Mouse (Mus musculus) forebrain, embryonic 13.5 days (tissue): Measurements from ENCODE around the gene 1700001C19Rik. TPM values are rescaled to one million over a fixed set of nuclear protein-coding genes. Genes with fewer than 3 reads are reported as not detected.
"Not testable (repeated sequence)": the region's sequence is repeated elsewhere in the genome, so short reads cannot be mapped to it uniquely, and the experiment has no call there.

Experiments
- ATAC-seq: fragments of 200-750 bp; cut with Nextera tagmentation; 2 replicates; pipeline ENCODE4 v1.8.0; 2017
- H3K27ac ChIP-seq: fragments of 300-500 bp; sonication (generic); 2 replicates; pipeline ENCODE4 v1.5.1; 2015; ENCODE audit warnings: inconsistent platforms, mild to moderate bottlenecking, moderate library complexity
- H3K27me3 ChIP-seq: fragments of 300-500 bp; sonication (generic); 2 replicates; pipeline ENCODE4 v1.6.1; 2015; ENCODE audit warnings: mild to moderate bottlenecking, inconsistent platforms
- H3K36me3 ChIP-seq: fragments of 300-500 bp; sonication (generic); 2 replicates; pipeline ENCODE4 v1.6.1; 2015; ENCODE audit warnings: mild to moderate bottlenecking, inconsistent platforms; ENCODE audit not compliant: poor library complexity, severe bottlenecking
- H3K4me1 ChIP-seq: fragments of 300-500 bp; sonication (generic); 2 replicates; pipeline ENCODE4 v1.6.1; 2015; ENCODE audit warnings: inconsistent platforms
- H3K4me2 ChIP-seq: fragments of 300-500 bp; sonication (generic); 2 replicates; pipeline ENCODE4 v1.6.1; 2015; ENCODE audit warnings: inconsistent platforms, mild to moderate bottlenecking, moderate library complexity
- H3K4me3 ChIP-seq: fragments of 300-500 bp; sonication (generic); 2 replicates; pipeline ENCODE4 v1.5.1; 2015; ENCODE audit warnings: mild to moderate bottlenecking, inconsistent platforms
- H3K9ac ChIP-seq: fragments of 300-500 bp; sonication (generic); 2 replicates; pipeline ENCODE4 v1.6.1; 2015; ENCODE audit warnings: mild to moderate bottlenecking, inconsistent platforms
- H3K9me3 ChIP-seq: fragments of 300-500 bp; sonication (generic); replicated peaks from 2 replicates; pipeline ENCODE4 v1.6.1; 2016; ENCODE audit warnings: inconsistent platforms
- WGBS: fragments of 180-500 bp; shearing (Covaris S2); methylation state at CpG from one replicate; pipeline ENCODE4 v1.1.7; 2015; 5-methylcytosine and 5-hydroxymethylcytosine counted together
- polyA plus RNA-seq: library from polyadenylated mRNA; unstranded; fragments of >200 nt; fragmentation: Nextera tagmentation; extraction: Ambion mirVana; gene quantifications from 2 replicates; pipeline ENCODE4 v1.2.1, GENCODE M21; 2015

The 1700001C19Rik gene
- polyA plus RNA-seq, 1 experiment from 2014 or later, result 0.28 TPM

DNA sequence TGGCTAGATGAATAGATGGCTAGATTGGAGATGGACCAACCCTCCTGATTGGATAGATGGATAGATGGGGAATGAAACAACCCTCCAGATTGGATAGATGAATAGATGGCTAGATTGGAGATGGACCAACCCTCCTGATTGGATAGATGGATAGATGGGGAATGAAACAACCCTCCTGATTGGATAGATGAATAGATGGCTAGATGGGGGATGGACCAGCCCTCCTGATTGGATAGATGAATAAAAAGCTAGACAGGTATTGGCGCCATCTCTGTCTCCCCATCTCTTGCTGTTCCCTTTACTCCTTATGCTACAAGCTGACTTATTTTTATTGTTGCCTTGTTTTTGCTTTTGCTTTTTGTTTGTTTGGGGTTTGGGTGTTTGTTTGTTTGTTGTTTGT lies 14.6 kb downstream of the 1700001C19Rik start:
- H3K9me3 ChIP-seq, H3K4me2 ChIP-seq, H3K27me3 ChIP-seq, H3K4me3 ChIP-seq, H3K9ac ChIP-seq, H3K4me1 ChIP-seq, H3K27ac ChIP-seq, ATAC-seq, H3K36me3 ChIP-seq: not testable (repeated sequence)
- WGBS, result 81% methylated on average over 1 of the region's 1 CpGs

DNA sequence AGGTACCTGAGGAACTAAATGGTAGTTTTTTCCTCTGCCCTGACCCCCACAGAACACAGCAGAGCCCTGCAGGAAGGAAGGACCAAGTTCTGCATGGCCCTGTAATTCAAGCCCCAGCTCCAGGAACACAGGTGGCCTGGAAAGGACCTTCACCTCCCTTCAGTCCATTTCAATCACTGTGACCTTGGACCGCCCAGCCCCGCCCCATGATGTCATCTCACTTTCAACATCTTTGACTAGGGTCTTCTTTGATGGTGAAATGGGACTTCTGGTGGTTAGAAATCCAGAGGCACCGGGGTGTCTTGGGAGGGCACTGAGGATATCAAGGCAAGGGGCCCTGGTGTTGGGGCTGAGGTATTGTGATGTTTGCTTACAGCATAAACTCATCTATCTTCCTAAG lies 15.6 kb downstream of the 1700001C19Rik start:
- Histone ChIP-seq H3K27ac (no peak overlapping the region), H3K4me1 (no peaks in the 10 kb centered on the region), H3K9ac (no peak overlapping the region), H3K9me3 (no peaks in the 10 kb centered on the region), H3K4me2 (no peak overlapping the region), H3K4me3 (no peak overlapping the region), H3K27me3 (no peaks in the 10 kb centered on the region), H3K36me3 (no peaks in the 10 kb centered on the region)
- no peak for ATAC-seq
- WGBS, result 78% methylated on average over 3 of the region's 3 CpGs

DNA sequence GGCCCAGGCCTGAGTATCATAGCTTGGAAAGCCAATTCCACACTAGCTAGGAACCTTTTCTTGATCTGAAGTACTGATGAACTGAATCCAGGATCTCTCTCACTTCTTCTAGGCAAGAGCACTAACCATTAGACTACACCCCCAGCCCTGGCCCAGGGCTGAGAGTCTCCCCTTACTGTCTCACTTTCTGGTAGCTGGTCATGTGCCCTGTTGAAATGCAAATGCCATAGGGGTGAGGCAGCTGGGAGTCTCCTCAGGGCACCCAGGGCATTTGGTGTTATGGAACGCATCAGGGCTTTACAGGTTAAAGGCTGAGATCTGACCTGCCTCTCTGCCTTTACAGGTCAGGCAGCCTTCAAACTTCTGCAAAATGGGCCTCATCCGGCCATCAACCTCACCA lies 17.0 kb downstream of the 1700001C19Rik start:
- Histone ChIP-seq H3K4me2 (no peak overlapping the region), H3K27me3 (no peaks in the 10 kb centered on the region), H3K36me3 (no peaks in the 10 kb centered on the region), H3K9ac (no peak overlapping the region), H3K27ac (no peak overlapping the region), H3K9me3 (no peaks in the 10 kb centered on the region; the same call in 1 of the 2 replicates), H3K4me1 (no peaks in the 10 kb centered on the region), H3K4me3 (no peak overlapping the region)
- no peak for ATAC-seq
- WGBS, result 65% methylated on average over 2 of the region's 2 CpGs

DNA sequence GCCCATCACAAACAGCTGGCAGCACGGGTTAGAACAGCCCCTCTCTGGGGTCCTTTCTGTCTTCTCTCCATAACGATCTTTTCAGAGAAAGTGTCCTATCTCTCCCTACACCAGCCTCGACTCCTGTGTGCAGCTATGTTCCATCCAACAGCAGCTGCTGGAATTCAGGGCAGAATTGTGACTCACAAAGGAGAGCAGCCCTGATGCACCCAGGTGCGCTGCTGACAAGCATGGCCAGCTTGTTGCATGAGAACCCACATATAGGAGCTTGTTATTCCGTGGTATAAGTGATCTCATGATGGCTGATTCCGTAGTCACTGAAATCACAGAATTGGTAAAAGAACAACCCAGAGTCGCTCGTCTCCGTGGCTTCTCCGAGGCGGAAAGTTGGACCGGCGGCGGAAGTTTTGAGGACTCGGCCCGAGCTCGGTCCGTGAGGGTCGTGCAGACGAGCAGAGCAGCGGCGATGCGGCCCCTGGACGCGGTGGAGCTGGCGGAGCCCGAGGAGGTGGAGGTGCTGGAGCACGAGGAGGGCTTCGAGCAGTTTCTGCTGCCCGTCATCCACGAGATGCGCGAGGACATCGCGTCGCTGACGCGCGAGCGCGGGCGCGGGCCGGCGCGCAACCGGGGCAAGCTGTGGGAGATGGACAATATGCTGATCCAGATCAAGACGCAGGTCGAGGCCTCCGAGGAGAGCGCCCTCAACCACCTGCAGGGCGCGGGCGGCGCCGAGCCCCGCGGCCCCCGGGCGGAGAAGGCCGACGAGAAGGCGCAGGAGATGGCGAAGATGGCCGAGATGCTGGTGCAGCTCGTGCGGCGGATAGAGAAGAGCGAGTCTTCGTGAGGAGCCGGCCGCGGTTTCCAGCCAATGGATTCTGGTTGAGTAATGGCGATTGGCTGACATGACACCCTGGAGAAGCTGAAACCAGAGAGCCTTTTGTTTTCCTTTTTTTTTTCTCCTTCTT lies 27.0 kb downstream of the 1700001C19Rik start:
- H3K4me1 ChIP-seq, H3K9ac ChIP-seq, H3K9me3 ChIP-seq, H3K36me3 ChIP-seq, H3K27ac ChIP-seq: not testable (repeated sequence)
- Histone ChIP-seq H3K4me3 (peak overlapping the region; percentile 35), H3K27me3 (peaks cover 80% of the 10 kb centered on the region), H3K4me2 (peak overlapping the region; percentile 60)
- WGBS, result 3% methylated on average over 74 of the region's 74 CpGs
- ATAC-seq, result peak; percentile 57

DNA sequence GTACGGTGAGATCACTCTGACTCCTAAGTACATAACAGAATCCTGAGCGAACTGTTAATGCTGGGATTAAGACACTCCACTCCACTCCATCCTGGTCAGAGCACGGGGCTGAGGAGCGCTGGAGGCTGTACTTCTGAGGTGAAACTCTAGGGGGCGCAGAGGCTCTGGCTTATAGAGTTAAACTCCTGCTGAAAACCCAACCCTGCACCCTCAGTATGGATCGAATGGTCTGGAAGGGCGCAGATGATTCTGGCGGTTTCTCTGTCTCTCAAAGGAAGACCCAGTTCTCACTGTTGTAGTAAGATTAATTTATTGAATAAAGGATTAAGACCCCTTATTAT lies 28.6 kb downstream of the 1700001C19Rik start:
- Histone ChIP-seq H3K9me3 (no peaks in the 10 kb centered on the region), H3K36me3 (no peaks in the 10 kb centered on the region), H3K27ac (no peak overlapping the region), H3K4me2 (no peak overlapping the region), H3K4me3 (no peak overlapping the region), H3K27me3 (peaks cover 74% of the 10 kb centered on the region), H3K4me1 (no peaks in the 10 kb centered on the region), H3K9ac (no peak overlapping the region)
- 18% methylated on average over 8 of the region's 8 CpGs for WGBS
- no peak; the same call in 1 of the 2 replicates for ATAC-seq

DNA sequence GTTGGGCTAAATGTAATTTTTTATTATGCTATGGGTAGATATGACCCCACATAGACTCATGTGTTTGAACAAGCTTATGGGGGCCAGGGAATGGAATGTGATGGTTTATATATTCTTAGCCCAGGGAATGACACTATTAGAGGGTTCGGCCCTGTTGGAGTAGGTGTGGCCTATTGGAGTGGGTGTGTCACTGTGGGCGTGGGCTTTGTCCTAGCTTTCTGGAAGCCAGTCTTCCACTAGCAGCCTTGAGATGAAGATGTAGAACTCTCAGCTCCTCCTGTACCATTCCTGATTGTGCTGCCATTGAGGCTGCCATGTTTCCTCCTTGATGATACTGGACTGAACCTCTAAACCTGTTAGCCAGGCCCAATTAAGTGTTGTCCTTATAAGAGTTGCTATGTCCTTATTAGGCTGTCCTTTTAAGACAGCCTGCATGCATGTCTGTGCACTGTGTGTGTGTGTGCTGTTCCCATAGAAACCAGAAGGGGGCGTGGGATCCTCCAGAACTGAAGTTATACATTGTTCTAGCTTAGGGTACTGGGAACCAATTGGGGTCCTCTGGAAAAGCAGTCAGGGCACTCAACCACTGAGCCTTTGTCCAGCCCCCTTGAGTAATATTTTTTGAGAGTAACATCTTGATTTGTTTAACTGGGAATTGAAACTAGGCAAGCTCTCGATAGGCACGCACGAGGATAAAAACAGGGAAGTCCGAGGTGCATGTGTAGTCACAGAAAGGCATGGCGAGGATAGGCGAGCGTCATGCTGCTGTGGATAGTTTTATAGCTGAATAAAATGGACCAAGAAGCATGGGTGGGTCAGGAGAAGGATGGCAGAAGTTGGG lies 29.2 kb downstream of the 1700001C19Rik start:
- no peak overlapping the region for H3K4me2 ChIP-seq
- no peaks in the 10 kb centered on the region for H3K9me3 ChIP-seq
- no peaks in the 10 kb centered on the region for H3K36me3 ChIP-seq
- H3K4me1 ChIP-seq, result no peaks in the 10 kb centered on the region
- H3K27me3 ChIP-seq, result peaks cover 68% of the 10 kb centered on the region
- no peak overlapping the region for H3K9ac ChIP-seq
- H3K4me3 ChIP-seq, result no peak overlapping the region
- no peak overlapping the region for H3K27ac ChIP-seq
- ATAC-seq, result no peak
- WGBS, result 67% methylated on average over 10 of the region's 10 CpGs

DNA sequence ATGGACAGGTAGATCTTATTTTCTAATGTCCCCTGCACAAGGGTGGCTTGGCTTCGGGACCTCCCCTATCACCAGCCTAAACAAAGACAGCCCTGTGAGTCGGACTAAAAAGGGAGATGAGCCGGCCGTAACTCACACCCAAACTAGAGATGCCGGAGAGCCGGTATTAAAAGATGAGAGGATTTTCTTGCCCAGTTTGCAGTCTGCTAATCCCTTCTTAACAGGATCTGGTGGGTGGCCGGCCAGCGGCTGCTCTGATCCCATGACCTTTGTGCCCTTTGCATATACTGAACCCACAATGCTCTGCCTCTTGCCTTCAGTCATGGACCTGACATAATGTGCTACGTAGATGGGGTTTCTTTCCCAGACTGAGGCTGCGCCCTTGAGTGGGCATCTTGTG lies 36.7 kb downstream of the 1700001C19Rik start, which contains the start of gene Guca1a:
Gene Guca1a, minus strand, starts transcription at position 134 of the 400 bp plus-strand sequence.
- Histone ChIP-seq H3K27me3 (peaks cover 52% of the 10 kb centered on the region), H3K9ac (no peak within 1 kb of the TSS), H3K27ac (no peak within 1 kb of the TSS), H3K4me1 (0 out of 2 replicates have a peak, but pooled peaks cover 2% of the 10 kb centered on the region), H3K4me3 (no peak within 1 kb of the TSS), H3K36me3 (no peaks in the 10 kb centered on the region), H3K9me3 (no peaks in the 10 kb centered on the region), H3K4me2 (no peak within 1 kb of the TSS)
- WGBS, result 13% methylated on average over 10 of the region's 10 CpGs
- ATAC-seq, result no peak

DNA sequence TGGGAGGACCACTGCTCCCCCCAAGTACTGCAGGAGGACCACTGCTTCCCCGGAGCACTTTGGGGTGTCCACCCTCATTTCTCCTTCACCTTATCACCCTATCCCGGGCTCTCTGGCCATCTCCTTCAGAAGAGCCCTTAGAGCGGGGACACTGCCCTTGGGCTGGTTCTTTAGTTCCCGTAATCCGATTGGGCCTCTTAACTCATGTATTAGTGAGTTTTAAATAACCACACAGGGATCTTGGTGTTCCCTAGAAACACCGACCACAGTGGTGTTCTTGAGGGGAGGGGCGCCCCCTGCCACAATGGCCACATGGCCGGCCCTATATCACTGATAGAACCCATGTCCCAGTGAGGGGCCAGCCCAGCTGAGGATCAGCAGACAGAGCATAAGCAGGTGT lies 38.1 kb downstream of the 1700001C19Rik start:
- Histone ChIP-seq H3K36me3 (no peaks in the 10 kb centered on the region), H3K27ac (no peak overlapping the region), H3K9ac (no peak overlapping the region), H3K4me2 (no peak overlapping the region), H3K27me3 (peaks cover 61% of the 10 kb centered on the region), H3K4me1 (peaks cover 4% of the 10 kb centered on the region; the same call in 1 of the 2 replicates), H3K4me3 (no peak overlapping the region), H3K9me3 (no peaks in the 10 kb centered on the region)
- 83% methylated on average over 8 of the region's 8 CpGs for WGBS
- ATAC-seq, result no peak

DNA sequence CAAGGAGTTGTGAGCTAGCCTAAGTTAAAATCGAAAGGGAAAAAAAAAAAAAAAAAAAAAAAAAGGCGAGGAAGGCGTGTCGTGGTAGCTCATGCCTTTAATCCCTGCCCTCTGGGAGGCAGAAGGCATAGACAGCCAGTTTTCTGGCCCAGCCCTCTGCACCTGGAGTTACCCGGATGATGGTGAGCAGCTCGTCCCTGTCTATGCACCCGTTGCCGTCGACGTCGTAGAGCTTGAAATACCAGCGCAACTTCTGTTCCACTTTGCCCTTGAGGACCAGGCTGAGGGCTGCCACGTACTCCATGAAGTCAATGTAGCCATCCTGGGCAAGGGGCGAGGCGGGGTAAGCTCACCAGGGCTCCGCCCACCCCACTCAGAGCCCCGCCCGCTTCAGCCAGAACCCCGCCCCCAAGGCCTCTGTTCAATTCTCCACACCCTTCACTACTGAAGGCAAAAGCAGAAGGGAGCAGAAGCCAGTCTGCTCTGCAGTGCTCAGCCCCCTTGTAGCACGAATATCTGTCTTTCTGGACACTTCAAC lies 41.7 kb downstream of the 1700001C19Rik start:
- no peaks in the 10 kb centered on the region; the same call in 1 of the 2 replicates for H3K9me3 ChIP-seq
- peaks cover 74% of the 10 kb centered on the region for H3K27me3 ChIP-seq
- peaks cover 4% of the 10 kb centered on the region; the same call in 1 of the 2 replicates for H3K4me1 ChIP-seq
- H3K36me3 ChIP-seq, result no peaks in the 10 kb centered on the region
- peak overlapping the region; percentile 21 for H3K4me3 ChIP-seq
- H3K27ac ChIP-seq, result no peak overlapping the region
- WGBS, result 3% methylated on average over 18 of the region's 20 CpGs
- H3K4me2 ChIP-seq, result peak overlapping the region; percentile 41
- ATAC-seq, result peak; percentile 51
- H3K9ac ChIP-seq, result no peak overlapping the region

DNA sequence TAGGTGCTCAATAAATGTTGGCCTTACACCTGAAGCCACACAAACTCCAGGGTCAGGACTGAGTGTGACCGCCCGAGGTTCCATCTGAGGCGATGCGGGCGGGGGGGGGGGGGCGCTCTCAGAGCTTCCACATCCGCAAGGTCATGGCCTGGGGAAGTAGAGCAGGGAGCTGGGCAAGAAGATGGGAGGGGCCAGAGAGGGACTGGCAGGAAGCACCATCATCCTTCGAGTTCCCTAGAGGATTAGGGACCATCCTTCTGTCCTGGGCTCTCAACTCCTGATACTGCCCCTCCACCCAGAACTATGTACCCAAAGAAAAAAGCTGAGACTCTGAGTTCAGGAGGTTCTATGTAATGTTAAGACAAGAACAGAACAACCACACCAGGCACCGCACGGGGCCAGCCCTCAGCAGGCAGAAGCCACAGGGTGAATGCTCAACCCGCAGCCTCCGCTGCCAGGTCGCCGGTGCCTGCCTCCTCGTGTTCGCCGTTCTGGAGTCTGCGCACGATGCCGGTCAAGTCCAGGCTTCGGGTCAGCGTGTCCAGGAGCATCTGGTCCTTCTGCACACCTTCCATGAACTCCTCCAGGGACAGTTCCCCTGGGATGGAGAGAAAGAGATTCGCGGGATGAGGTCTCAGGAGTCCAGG lies 42.8 kb downstream of the 1700001C19Rik start:
- H3K4me2 ChIP-seq, result peak overlapping the region; percentile 41
- no peak overlapping the region for H3K9ac ChIP-seq
- H3K27me3 ChIP-seq, result peaks cover 63% of the 10 kb centered on the region
- H3K36me3 ChIP-seq, result no peaks in the 10 kb centered on the region
- 29% methylated on average over 24 of the region's 24 CpGs for WGBS
- H3K9me3 ChIP-seq, result no peaks in the 10 kb centered on the region; the same call in 1 of the 2 replicates
- peak overlapping the region; percentile 10; the same call in 1 of the 2 replicates for H3K4me3 ChIP-seq
- no peak overlapping the region for H3K27ac ChIP-seq
- no peak for ATAC-seq
- H3K4me1 ChIP-seq, result peaks cover 4% of the 10 kb centered on the region; the same call in 1 of the 2 replicates

DNA sequence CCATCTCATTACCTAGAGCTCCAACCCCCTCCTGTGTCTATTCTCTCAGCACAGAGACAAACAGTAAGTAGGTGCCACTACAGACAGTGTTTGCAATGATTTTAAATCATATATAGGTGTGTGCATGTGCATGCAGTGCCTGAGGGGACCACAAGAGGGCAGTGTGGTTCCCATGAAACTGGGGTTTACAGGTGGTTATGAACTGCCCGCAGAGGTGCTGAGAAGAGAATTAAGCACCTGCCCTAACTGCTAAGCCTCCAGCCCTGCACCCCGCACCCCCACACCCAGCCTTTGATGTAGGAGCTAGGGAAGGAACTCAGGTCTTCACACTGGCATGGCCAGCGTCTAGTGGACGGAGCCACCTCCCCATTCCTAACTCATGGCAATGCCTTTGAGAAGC lies 50.5 kb downstream of the 1700001C19Rik start:
- no peaks in the 10 kb centered on the region for H3K9me3 ChIP-seq
- H3K9ac ChIP-seq, result no peak overlapping the region
- H3K4me2 ChIP-seq, result no peak overlapping the region
- 0 out of 2 replicates have a peak, but pooled peaks cover 3% of the 10 kb centered on the region for H3K4me1 ChIP-seq
- no peak for ATAC-seq
- 0 out of 2 replicates have a peak, but pooled peaks cover under 1% of the 10 kb centered on the region for H3K27me3 ChIP-seq
- no peak overlapping the region for H3K4me3 ChIP-seq
- no peaks in the 10 kb centered on the region for H3K36me3 ChIP-seq
- no peak overlapping the region for H3K27ac ChIP-seq
- 62% methylated on average over 4 of the region's 4 CpGs for WGBS
